Comparison of ENCODE assay signal across 21 mouse cellular contexts in the genomic region with DNA sequence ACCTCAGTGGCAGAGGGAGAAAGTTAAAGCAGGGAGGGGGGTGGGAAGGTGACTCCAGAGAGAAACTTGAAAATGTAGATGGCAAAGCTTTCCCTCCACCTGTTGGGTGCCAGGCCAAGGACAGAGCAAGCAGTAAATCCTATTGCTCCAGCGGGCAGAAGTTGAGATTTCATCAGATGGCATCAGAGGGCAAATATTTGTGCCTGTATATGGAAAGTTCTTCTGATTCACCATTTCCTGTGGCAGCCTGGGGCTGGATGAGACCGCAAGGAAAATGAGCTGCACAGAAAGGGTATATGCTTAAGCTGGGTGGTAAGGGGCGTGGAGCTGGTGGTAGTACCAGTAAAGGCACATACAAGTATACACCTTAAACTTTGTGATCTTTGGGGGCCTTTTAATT.
DNase-seq lines count a peak whose midpoint lies in the region; ATAC-seq and TF ChIP-seq lines count a peak whose summit lies in the region.
"Had no signal": no experiment of that assay in that cellular context is flagged by ENCODE, and none has a peak within 500 bp of the region (broad histone marks: within the 10 kb centered on the region; RNA-seq: fewer than 3 reads in every experiment).

No protein-coding gene starts in this region.

- POLR2A ChIA-PET in Patski (lab: Charles Lee), result no interaction called here

- no peaks in the 10 kb centered on the region for H3K27me3 ChIP-seq in Patski
- H3K27me3 ChIP-seq: CH12.LX; embryonic facial prominence, embryonic 12.5 days; forebrain, embryonic 13.5 days; forebrain, embryonic 15.5 days had no signal

- peak; percentile 83 for ATAC-seq in Patski
- ATAC-seq: CD4-positive, CD25-positive, alpha-beta regulatory T cell, adult 4 months; forebrain, embryonic 13.5 days; forebrain, embryonic 15.5 days; forebrain, postnatal 0 days had no signal

- DNase-seq in heart, adult 11 months, result peak; percentile 51
- DNase-seq in heart, postnatal 4 days, result no peak
- peak; percentile 71 for DNase-seq in 416B (ENCODE audit: low read depth)
- no peak for DNase-seq in Patski (ENCODE audit: low read depth, low spot score)
- no peak for DNase-seq in adrenal gland, postnatal 36 days
- DNase-seq in lung, postnatal 10 days, result no peak
- no peak for DNase-seq in right cerebral cortex, postnatal 36 days (ENCODE audit: low spot score in 2 of 2)
- DNase-seq: adrenal gland, adult 2 months; adrenal gland, postnatal 10 days; adrenal gland, postnatal 25 days; cerebellum, adult 11-12 months; cerebellum, adult 2 months; cerebellum, adult 9-10 months; cerebellum, postnatal 10 days; cerebellum, postnatal 25 days; forebrain, postnatal 0 days had no signal

- CTCF ChIA-PET in Patski (lab: Charles Lee), result interaction anchor here (1.8 kb wide), 1 partner anchor 136 kb away, joined by 3 read pairs; no protein-coding TSS in a partner anchor

- no peak for TF ChIP-seq CTCF in Patski (IDR thresholded peaks at IDR 0.05)

- in situ Hi-C loops in Patski (cut with MboI; ENCODE audit: low pct_unique_long_range_greater_than_20kb), result no loop called here

Comparison
In these comparisons a context has a peak if more than half of its experiments do, and no peak if none do; other contexts are left out.
1. DNase-seq: peak in heart, adult 11 months (single experiment) and 416B (single experiment); none in heart, postnatal 4 days (single experiment), Patski (single experiment), adrenal gland, postnatal 36 days (0 of 2), lung, postnatal 10 days (single experiment) and right cerebral cortex, postnatal 36 days (0 of 2).